Mouse (Mus musculus) spleen, adult 2 months (tissue): ENCODE data around the gene Arf3.

Experiments
- CTCF ChIP-seq: fragments of 200-500 bp; IDR thresholded peaks from 2 replicates; pipeline ENCODE4 v1.5.1; 2011; ENCODE audit warnings: mild to moderate bottlenecking, inconsistent platforms; ENCODE audit not compliant: insufficient read depth, insufficient read length, insufficient replicate concordance; ENCODE audit errors: extremely low read depth
- POLR2A ChIP-seq: fragments of 200-500 bp; IDR thresholded peaks from 2 replicates; pipeline ENCODE4 v1.6.1; 2011; ENCODE audit warnings: low read depth, low read length, inconsistent platforms

GRCm38 (mm10) chr15:98733976-98734566 is 28.9 kb downstream of the Arf3 start:
- TF ChIP-seq CTCF (no peak), POLR2A (no peak)
